Mouse (Mus musculus): ENCODE results near the gene Rapgef1.
A peak's percentile ranks its signal among the peaks of the same experiment; 100 is the strongest.
"Not testable (repeated sequence)": the region's sequence is repeated elsewhere in the genome, so short reads cannot be mapped to it uniquely, and the experiment has no call there.

The Rapgef1 gene

DNA sequence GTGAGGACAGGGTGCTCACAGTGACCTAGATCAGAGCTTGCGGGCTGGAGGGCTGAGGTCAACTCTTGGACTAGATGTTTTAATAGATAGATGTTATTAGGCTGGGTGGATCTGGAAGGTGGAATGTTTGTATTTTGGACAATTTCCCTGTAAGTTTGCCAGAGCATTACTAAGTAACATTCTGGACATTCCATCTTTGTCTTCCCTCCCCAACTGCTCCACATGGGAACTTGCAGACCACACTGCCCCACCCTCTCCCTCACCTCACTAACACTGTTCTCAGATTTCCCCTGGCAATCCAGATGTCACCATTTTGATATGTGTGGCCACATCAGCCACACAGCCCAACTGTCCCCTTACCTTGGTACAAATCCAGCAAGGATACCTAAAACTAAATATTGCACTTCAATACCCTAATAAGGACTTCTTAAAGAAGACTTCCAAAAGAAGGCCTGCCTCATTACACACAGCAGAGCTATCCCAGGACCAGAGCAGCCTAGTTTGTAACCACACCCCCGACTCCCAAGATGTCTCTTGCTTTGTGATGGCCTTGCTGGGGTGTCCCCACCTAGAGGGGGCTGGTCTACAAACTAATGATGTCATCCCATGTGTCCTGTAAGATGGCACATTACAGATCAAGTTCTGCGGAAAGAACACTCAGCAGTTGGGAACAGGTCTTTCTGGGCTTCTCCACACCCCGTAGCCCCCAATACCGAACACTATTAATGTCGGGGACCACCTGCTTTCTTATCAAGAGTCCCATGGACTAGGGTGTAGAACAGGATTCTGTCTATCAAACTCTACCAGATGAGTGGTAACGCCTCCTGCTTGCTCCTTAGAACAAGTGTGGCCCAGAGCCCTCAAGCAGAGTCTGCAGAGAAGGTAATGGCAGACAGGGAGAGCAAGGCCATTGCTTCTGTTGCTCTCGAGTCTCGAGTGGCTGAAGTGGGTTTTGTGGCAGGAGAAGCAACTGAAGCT is 83.9 kb downstream of the Rapgef1 start:
- DNase-seq (ENCODE audit: low read depth, low spot score) = no peak

DNA sequence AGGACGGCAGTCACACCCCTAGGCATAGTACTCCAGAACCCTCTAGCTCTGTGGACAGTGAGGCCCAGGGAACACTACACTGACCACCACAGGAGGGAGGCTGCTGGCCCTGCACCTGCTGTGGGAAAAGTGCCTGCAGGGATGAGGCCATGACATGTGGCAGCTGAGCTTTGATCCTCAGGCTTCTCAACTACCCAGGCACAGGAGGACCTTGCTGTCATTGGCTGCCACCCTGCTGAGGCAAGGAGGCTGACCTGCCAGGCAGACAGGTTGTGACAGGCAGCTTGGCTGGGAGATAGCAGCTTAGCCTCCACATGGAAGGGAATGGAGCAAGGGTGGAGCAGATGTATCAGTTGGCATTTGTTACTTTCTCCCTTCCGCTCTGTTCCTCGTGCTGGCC is 86.0 kb downstream of the Rapgef1 start:
- no peak for DNase-seq (ENCODE audit: low read depth, low spot score)

DNA sequence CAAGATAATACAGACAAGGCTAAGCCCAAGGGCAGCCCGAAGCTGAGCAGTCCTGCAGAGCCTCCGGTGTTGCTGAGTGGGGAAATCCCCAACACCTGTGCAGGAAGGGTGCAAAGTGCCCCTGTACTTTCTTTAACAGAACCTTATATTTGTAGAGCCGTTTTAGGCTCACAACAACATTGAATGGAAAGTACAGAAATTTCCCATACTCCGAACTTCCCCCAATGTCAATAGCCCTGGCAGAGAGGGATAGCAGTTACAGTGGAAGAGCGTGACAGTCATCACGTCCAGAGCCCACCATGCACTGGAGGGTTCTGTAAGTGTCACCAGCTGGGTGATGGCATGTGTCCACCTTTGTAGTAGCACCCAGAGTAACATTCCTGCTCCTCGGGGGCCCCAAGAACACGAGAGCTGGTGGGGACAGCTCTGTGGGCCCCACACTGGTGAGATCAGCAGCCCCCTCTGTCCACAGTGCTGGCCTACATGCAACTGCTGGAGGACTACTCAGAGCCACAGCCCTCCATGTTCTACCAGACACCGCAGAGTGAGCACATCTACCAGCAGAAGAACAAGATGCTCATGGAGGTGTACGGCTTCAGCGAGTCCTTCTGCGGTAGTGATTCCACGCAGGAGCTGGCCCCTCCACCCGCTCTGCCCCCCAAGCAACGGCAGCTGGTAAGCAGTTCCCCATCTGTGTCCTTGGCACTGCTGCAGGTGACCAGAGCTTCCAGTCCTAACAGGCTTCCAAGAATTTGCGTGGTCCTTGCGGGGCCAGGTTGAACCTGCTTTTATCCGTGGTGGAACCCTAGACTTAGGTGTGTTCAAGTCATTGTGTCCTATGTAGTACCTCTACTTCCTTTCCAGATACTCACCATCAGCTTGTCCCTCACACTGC is 87.5 kb downstream of the Rapgef1 start:
- DNase-seq (ENCODE audit: low read depth, low spot score) = no peak

DNA sequence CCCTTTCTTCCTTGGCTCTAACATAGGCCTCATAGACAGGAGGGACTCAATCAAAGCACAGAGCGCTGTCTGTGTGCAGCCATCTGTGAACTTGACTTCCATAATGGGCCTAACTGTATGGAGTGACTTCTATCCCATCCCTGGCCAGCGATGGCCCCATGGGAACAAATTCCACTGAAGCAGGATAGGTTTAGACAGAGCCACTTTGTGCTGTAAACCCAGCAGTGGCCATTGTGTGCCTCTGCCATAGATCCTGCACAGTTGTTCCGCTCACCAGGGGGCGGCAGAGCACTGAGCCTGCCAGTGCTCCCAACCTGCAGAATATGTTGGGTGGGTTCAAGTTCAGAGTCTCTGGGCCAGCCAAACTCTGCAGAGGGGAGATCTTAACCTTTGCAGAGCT is 88.2 kb downstream of the Rapgef1 start:
- DNase-seq (ENCODE audit: low read depth, low spot score) = peak; percentile 17

DNA sequence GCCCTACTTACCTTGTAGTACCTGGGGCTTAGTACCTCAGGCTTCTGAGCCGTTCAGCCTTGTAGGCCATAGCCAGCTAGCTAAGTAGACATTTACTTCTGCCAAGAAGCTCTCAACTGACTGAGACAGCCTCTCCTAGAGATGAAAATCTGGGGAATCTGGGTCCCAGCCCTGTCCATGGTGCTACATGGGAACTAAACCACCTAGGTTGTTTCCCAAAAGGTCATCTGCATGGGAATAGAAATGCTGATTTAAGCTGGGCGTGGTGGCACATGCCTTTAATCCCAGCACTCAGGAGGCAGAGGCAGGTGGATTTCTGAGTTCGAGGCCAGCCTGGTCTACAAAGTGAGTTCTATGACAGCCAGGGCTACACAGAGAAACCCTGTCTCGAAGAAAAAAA is 88.7 kb downstream of the Rapgef1 start:
- not testable (repeated sequence) for DNase-seq (ENCODE audit: low read depth, low spot score)

DNA sequence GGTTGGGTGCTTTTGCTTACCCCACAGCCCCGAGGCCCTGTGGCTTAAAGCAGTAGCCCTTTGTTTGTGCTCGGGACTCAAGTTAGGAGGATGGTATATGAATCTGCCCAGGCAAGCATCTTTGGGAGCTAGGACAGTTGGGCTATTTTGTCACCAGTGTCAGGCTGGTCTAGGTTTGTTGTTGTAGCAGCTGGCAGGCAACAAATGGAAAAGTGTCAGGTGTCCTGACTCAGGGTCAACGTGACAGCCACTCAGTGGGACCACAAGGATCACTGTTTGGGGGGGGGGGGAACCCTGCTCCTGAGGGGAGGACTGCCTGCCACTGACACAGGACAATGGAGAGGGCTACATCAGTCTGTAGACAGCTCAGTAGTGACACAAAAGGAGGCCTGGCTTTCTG is 91.5 kb downstream of the Rapgef1 start:
- no peak for DNase-seq (ENCODE audit: low read depth, low spot score)

DNA sequence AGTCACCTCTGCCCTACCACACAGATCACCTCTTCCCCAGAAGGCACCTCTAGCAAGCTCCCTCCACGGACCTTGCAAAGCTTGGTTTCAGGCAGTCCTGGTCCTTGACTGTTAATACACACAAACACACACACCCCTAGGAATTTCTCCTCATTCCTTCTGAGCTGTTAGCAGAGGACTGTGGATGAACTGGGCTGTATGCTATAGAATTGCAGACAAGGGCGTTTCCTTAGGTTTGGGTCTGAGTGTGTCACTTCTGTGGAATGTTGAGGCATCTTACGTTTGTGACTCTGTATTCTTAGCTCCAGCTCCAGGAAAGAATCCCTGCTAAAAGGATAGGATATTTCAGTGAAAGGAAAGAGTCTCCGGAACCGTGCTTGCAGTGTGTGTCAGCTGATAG is 92.4 kb downstream of the Rapgef1 start:
- no peak for DNase-seq (ENCODE audit: low read depth, low spot score)

DNA sequence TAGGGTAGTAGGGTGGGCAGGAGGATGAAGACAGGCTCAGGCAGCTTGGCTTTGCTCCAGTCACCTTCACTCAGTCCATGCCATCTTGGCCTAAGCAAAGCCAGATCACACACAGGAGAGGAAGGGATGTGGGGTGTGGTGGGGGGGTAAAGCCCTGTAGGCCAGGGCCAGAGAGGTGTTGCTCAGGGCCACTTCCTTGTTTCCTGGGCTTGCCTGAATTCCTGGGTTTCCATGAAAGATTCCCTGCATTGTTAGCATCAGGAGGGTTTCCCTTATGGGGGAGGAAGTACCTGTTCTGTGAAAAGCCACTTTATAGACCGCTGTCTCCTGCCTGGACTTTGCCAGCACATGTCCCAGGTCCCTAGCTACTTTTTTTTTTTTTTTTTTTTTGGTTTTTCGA is 94.0 kb downstream of the Rapgef1 start:
- DNase-seq (ENCODE audit: low read depth, low spot score) = no peak

DNA sequence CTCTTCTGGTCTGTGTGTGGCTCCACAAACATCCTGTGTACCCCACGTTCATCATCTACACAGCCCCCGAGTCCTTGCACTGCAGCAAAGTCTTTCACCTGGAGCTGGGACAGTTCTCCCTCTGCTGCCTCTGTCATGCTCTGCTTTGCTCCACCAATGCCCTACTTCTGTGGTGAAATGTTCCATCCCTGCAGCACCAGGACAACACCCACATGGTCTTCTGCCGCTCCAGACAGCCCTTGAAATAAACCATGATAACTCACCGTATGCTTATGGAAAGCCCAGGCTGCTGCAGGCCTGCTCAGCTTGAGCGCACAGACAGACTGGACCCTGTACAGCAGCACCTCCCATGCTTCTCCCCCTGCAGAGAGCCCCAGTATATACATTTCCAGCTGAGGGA is 94.6 kb downstream of the Rapgef1 start:
- no peak for DNase-seq (ENCODE audit: low read depth, low spot score)

DNA sequence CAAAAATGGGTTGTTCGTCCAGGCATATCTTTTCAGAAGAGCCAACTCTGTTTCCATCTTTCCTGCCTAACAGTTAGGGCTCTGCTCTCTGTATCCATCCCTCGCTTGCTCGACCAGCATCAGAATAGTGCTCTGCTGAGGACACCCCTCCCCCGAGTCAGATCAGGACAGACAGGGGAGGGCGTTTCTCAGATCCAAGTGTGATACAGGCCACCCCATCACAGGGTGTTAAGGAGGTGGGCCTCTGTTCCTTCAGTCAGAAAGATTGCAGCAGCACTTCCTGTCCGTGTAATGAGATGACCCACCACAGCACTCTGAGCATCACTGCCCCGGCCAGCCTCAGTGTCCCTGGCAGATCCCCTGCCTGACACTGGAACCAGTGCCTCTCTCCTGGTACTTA is 96.6 kb downstream of the Rapgef1 start:
- no peak for DNase-seq (ENCODE audit: low read depth, low spot score)

DNA sequence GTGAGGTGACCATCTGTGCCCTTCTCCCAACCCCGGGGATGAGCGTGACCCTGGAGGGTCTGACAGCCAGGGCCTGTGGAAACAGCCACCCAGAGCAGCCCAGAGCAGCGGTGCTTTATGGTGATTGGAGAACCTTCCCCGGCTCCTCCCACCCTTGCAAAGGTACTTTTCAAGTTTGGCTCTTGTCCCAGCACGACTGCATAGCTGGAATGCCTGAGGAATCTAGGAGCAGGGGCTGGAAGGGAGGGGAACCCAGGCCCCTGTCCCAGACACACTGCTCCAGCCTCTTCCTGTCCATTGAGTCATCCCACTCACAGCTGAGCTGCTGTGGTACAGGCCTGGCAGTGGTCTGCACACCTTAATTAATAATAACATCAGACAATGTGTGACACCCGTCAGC is 97.2 kb downstream of the Rapgef1 start:
- DNase-seq (ENCODE audit: low read depth, low spot score) = peak; percentile 82

DNA sequence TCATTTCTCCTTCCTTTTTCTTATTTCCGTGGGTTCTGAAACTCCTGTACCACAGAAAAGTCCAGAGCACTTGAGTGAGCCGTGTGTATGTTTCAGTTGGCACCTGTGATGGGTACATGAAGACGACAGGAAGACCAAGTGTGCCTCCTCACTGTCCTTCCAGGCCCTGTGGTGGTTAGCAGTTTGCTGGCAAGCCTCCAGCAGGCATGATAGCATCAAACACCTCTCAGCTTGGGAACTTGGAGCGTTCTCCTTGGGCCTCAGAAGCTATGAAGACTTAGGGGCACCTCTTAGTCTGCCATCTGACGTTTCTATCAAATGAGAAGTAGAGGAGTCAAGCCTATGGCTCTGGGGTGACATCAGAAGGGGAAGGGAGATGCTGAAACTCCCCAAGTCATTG is 99.1 kb downstream of the Rapgef1 start:
- no peak for DNase-seq (ENCODE audit: low read depth, low spot score)

DNA sequence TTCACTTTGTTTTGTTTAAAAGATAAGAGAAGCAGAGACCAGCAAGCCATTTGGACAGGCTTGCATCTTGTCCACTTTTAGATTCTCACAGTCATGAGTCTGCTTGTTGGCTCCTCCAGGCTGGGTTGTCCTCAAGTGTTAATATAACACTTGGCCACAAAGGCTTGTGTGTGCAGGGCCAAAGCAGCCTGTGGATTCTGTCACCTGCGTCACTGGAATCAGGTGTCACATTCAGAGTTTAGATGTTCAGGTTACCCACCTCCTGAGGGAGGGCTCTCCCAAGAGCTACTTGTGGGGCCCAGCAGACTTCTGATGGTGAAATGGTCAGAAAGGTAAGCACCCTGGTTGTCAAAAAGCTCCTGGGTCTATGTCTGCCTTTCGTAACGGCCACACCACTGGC is 103.6 kb downstream of the Rapgef1 start:
- DNase-seq (ENCODE audit: low read depth, low spot score) = no peak

DNA sequence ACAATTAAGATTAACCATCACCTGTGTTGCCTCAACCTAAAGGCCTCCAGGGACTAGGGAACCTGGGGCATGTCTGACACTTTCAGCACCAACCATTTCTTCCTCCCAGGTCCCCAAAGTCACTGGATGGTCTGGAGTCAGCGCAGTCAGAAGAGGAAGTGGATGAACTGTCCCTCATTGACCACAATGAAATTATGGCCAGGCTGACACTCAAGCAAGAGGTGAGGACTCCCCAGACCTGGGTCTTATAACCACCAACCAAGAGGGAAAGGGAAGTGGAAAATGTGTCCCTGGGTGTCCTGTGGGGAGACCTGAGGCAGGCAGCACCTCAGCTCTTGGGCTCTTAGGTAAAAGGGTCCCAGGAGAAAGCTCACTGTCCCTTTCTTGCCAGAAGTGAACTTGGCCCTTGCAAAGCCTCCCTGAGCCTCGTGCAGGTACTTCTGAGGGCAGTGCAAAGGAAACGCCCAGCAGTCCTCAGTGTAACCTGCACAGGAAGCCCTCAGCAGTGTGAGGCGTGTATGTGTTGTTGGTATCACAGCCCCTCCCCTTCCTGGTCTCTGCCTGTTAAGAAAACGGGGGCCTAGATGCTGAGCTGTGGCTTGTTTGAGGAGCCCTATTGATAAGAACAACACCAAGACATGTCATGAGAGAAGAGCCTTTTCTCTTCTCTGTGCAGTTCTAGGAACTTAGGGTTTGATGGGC is 105.3 kb downstream of the Rapgef1 start:
- no peak for DNase-seq (ENCODE audit: low read depth, low spot score)

DNA sequence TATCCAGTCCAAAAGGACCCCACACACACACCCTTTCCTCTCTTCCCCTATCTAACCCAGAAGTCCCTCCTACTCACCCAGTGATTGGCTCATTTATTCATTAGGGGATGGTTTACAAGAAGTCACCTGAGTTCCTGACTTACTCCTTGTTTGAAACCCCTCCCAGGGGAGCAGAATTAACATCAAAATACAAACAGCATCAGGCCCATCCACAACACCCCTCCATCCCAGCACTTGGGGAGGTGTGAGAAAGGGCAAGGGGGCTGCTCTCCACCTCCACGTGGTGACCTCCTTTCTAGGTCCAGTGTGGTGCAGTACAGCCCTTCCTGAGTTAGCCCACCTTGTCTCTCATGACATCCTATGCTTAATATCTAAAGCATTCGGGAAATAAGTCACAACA is 110.0 kb downstream of the Rapgef1 start:
- no peak for DNase-seq (ENCODE audit: low read depth, low spot score)

DNA sequence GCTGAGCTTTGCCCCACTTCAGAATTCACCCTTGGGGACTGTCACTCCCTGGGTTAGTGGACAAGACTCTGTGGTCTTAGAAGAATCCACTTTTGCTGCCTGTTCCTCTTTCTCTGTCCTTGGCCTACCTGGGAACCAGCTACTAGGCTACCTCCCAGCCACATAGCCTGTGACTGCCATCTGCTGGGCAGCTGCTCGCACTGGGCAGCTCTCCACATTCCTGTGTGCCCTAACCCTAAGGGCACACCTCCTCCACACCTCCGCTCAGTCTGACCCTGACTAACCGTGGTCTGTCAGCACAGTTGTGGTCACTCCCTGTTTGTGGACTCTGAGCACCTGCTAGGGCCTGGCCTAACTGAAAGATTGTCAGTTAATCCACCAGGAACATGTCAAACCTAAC is 112.0 kb downstream of the Rapgef1 start:
- DNase-seq (ENCODE audit: low read depth, low spot score) = no peak

DNA sequence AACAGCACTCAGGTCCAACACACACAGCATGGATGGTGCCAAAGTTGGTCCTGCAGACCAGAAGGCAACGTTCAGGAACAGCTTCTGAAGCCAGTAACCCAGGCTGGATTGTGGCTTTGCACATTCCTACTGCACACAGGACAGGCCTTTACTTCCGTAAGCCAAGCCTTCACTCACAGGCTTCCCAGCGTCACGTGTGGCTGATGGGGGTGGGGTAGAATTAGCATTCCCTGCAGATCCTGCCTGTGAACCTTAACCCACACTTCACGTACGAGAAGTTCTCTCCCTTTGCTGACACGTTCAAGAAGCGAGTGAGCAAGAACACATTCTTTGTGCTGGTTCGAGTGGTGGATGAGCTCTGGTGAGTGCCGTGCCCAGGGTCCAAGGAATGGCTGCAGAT is 113.0 kb downstream of the Rapgef1 start:
- DNase-seq (ENCODE audit: low read depth, low spot score) = no peak

DNA sequence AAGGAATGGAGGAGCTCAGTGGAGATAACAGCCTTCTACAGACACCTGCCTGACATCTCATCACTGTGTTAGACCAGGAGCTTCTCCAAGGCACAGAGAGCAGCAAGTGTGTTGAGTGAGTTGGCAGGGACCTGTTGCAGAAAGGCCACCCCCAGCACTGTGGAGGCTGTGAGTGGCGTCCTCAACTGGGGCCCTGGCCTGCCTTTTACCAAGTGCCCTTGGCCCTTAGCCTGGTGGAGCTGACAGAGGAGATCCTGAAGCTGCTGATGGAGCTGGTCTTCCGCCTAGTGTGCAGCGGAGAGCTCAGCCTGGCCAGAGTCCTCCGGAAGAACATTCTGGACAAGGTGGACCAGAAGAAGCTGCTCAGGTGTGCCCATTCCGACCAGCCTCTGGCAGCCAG is 113.8 kb downstream of the Rapgef1 start:
- no peak for DNase-seq (ENCODE audit: low read depth, low spot score)

DNA sequence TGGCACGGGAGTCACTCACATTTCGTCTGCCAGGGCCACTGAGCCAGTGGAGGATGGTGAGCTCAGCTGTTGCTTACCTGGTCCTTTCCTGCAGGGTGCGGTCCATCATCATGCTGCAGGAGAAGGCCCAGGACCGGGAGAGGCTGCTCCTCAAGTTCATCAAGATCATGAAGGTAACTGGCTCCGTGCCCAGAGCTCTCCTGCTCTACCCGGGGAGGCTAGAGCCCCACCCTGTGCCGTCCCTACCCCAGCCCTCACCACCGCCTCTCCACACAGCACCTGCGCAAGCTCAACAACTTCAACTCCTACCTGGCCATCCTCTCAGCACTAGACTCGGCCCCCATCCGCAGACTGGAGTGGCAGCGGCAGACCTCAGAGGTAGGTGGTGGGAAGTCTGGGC is 116.2 kb downstream of the Rapgef1 start:
- DNase-seq (ENCODE audit: low read depth, low spot score) = no peak

DNA sequence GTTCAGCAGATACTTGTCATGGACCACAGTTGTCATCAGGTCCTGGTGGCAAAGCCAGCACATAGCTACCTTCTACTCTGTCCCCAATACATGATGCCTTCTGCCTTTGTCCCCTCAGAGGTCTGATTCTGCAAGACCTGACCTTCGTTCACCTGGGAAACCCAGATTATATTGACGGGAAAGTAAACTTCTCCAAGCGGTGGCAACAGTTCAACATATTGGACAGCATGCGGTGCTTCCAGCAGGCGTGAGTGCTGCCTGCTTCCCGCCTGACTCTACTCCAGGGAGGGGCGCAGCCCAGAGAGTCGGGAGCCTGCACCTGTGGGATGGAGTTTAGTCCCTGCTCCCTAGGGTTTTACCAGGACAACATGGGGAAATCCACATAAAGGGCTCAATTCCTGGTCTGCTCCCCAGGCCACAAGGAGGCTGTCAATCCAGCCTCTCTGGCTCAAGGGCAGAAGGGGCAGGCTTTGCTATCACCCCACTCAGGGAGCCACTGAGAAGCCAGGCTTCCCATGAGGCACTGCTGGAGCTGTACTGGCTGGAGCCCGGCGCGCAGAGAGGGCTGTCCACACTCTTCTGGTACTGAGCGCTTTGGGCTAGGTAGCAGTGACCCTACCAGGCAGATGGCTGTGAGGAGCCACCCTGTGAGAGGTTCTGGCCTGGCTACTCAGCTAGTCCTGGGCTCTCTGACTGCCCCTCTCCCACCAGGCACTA is 117.8 kb downstream of the Rapgef1 start:
- no peak for DNase-seq (ENCODE audit: low read depth, low spot score)

DNA sequence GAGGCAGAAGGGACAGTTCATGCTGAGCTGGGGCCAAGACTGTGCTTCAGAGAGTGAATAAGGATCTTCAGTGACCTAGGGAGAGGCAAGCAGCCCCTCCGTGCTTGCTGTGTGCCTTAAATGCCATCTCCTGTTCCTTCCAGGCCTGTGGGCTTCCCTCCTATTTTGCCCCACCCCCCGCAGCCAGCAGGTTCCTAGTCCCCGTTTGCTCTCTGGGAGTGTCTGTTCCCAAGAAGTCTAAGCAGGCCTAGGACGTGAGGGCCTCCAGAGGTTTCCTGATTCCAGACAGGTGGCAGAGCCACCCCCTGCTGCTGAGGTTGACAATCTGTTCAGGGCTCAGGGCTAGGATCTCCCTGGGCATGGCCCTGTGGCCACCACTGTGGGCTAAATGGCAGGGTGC is 119.3 kb downstream of the Rapgef1 start:
- no peak for DNase-seq (ENCODE audit: low read depth, low spot score)

Measured in mesoderm, embryonic 11.5 days (tissue).